Mouse (Mus musculus) cerebellum, adult 2 months (tissue): ENCODE data around the gene Map3k3.

Experiments
- CTCF ChIP-seq: fragments of 200-500 bp; IDR thresholded peaks from 2 replicates; pipeline ENCODE4 v1.5.1; 2011; ENCODE audit warnings: low read depth, mild to moderate bottlenecking, control low read depth, low read length, moderate library complexity, borderline replicate concordance; ENCODE audit not compliant: insufficient read depth
- POLR2A ChIP-seq: fragments of 200-500 bp; IDR thresholded peaks from 2 replicates; pipeline ENCODE4 v1.6.1; 2011; ENCODE audit warnings: low read length, control low read depth, borderline replicate concordance; ENCODE audit not compliant: insufficient read depth

GRCm38 (mm10) chr11:106045256-106045655 lies 39.2 kb upstream of the Map3k3 start:
- TF ChIP-seq CTCF (no peak), POLR2A (no peak)
